Mouse (Mus musculus) spleen, adult 12 weeks (tissue): ENCODE measurements around the gene Pdgfc.

Source experiments
- DNase-seq: peaks from one replicate; pipeline ENCODE4 v3.0.0; 2022; ENCODE audit warnings: low spot score

Pdgfc gene

GRCm38 (mm10) chr3:81036151-81036553 is at the start of gene Pdgfc:
TSS of gene Pdgfc (plus strand) at chr3:81036416.
- no peak for DNase-seq

GRCm38 (mm10) chr3:81009245-81009644 is 27.0 kb upstream of the Pdgfc start:
- DNase-seq = no peak

GRCm38 (mm10) chr3:81009899-81010298 is 26.3 kb upstream of the Pdgfc start:
- no peak for DNase-seq

GRCm38 (mm10) chr3:81017385-81018051 is 18.7 kb upstream of the Pdgfc start:
- DNase-seq = no peak

DNA sequence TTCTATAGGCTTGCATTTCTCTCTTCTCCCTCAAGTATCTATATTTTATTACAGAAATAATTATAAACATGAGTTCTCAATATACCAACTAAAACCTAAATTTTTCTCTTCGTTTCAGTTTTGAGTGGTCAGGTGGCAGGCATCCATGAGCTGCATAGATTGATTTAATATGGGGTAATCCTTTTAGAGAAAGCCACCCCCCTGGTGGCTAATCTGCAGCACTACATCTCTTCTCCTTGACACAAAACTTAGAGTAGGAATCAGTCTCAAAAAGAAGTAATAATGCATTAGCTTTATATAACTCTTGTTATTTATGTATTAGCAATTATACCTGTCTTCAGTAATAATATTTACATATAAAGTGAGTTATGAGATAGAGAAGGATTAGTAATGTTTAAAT is 16.2 kb upstream of the Pdgfc start:
- no peak for DNase-seq

GRCm38 (mm10) chr3:81021783-81022182 is 14.4 kb upstream of the Pdgfc start:
- no peak for DNase-seq

DNA sequence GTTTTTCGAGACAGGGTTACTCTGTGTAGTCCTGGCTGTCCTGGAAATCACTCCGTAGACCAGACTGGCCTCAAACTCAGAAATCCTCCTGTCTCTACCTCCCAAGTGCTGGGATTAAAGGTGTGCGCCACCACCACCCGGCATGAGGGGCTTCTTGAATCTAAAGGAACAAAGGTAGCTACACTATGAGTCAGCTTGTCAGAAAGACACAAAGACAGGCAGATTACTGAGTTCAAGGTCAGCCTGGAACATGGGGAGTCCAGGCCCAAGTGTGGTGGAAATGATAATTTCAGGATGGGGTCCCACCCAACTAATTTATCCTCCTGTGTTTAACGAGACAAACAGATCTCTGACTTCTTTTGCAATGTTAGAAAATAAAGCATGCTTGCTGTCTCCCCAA is 13.9 kb upstream of the Pdgfc start:
- no peak for DNase-seq

- DNase-seq = no peak
Observed at GRCm38 (mm10) chr3:81022845-81023244, 13.4 kb upstream of the Pdgfc start.

DNA sequence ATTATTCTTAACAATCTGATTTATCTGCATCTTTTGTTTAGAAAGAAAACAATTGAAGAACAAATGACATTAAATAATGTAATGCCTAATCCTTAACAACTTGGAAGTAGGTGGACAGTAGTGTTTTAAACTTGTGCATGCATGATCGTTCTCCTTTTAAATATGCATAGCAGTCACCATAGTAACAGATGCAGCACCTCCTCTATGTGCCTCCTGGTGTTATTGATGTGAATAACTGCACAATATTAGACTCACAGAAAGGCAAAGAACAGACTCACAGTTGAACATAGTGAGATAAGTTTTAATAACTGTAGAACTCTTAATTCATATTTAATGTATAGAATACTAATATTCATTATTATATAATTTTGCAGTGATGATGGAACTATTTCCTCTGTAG is 12.6 kb upstream of the Pdgfc start:
- no peak for DNase-seq

GRCm38 (mm10) chr3:81025568-81026213 is 10.5 kb upstream of the Pdgfc start:
- DNase-seq = no peak

GRCm38 (mm10) chr3:81028361-81028760 is 7.9 kb upstream of the Pdgfc start:
- no peak for DNase-seq

DNA sequence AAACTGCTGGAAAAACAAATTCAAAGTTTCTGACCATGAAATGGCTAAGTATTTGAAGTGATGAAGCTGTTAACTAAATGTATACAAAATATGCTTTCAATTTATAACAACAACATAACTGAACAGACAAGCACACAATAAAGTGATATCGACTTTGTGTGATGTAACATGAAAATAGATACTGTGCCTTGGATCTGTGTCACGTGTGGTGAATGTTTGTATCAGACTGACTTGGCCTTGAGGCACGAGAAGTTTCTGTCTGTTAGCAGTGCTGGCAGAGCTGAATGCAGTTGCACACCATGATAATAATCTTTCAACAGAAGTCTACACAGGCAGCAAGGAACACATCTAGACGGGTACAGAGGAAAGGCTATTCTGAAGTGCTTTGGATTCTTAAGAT is 6.9 kb upstream of the Pdgfc start:
- DNase-seq = no peak

DNA sequence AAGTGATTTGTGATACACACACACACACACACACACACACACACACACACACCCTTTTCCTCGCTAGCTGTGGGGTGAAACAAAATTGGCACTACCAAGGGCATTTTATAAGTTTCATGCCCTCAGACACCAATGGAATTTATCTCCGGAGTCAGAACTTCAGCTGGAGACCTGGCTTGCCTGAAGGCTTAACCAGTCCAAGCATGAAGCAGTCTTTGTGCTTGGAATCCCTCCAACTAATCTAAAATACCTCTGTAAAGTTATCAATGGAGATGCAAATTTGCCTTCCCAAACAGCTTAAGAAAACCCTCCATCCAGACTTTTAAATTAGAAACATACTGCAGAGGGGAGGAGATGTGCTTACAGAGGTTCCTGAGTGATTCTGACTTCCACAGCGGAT is 6.3 kb upstream of the Pdgfc start:
- DNase-seq = no peak

GRCm38 (mm10) chr3:81030311-81030710 is 5.9 kb upstream of the Pdgfc start:
- DNase-seq = no peak

DNA sequence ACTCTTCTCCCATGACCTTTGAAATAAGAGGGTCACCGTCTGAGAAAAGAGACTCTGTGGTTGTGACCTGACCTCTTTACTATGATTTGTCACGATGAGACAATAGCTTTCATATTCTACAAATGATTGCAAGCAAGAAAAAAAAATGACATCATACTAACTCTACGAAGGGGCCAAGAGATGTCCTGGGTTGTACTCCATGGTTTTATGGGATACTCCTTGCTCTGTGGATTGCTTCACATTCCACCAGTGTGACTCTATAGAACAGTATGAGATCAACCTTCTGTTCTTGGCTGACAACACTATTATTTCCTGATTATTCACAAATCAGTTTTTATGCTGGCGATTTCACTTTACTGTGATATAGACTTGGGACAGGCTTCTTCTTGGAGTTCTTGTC is 4.2 kb upstream of the Pdgfc start:
- DNase-seq = no peak

GRCm38 (mm10) chr3:81034336-81035102 is 1.7 kb upstream of the Pdgfc start:
- DNase-seq = no peak

GRCm38 (mm10) chr3:81036554-81037311 is 517 bp downstream of the Pdgfc start:
- DNase-seq = no peak

DNA sequence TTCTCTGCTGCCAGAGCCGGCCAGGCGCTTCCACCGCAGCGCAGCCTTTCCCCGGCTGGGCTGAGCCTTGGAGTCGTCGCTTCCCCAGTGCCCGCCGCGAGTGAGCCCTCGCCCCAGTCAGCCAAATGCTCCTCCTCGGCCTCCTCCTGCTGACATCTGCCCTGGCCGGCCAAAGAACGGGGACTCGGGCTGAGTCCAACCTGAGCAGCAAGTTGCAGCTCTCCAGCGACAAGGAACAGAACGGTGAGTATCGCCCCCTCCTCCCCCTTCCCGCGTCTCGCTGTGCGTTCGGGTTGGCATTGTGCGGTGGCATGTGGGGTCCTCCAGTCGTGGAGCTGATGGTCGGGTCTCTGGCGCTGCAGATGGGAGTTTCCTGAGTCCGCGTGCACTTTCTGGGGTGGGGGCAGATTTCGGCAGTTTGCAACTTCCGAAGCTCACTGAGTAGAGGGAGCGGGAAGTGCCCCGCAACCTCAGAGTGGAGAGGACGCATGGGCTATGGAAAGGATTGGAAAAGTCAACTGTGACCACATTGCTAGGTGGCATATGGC is 1.2 kb downstream of the Pdgfc start:
- no peak for DNase-seq

DNA sequence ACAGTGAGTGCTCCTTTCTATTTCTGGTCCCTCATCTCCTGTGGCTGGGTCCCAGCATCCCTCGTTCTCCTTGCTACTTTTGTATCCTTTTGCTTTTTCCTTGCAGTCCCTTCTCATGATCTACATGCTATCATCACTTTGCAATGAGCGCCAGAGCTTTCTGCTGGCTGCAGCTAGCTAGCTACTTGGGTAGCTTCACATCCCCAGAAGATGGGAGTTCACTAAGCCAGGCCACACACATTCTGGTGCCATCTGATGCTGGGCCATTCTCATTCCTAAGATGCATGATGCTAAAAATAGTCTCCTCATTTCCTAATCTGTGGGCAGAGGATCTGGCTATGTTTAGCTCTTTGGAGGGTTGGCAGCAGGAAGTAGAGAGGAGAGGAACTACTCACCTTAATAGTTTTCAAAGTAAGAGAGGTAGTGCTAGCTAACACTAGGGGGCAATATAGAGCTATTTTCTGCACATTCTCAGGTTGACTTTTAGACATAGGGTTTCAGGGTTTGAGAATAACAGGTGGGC is 3.0 kb downstream of the Pdgfc start:
- no peak for DNase-seq

GRCm38 (mm10) chr3:81044653-81045343 is 8.6 kb downstream of the Pdgfc start:
- no peak for DNase-seq

DNA sequence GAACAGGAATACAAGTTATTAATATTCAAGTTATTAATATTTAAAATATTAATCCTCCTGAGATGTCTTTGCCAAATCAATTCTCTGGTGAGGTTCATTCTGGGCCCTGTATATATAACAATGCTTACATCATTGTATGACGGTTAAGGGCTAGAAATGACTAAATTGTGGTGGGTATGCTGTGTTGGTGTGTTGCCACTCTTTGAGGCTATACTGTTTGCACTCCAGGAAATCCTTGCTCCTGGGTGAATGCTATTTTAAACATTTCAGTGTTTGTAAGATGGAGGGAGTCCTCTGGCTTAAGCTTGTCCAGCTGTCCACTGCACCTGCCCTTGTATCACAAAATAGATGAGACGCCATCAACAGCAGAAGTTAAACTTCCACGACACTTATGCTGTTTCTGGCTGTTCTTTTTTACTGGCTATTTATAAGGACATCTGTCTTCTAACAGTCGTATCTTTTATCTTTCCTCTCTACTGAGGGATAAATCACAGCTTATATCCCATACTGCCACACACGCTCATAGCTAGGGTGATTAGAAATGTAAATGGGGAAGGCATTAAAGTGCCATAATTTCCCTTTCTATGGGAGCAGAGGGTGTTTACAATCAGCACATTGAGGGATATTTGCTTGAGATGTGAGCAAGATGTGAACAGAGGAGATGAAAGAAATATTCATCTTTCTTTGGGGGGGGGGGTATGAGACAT is 9.3 kb downstream of the Pdgfc start:
- no peak for DNase-seq
